Mouse (Mus musculus) gastrocnemius, postnatal 14 days (tissue): ENCODE results near the gene Sorbs1. TPM values are rescaled to one million over a fixed set of nuclear protein-coding genes. Genes with fewer than 3 reads are reported as not detected.

Source experiments
- DNase-seq: peaks from one replicate; pipeline ENCODE4 v3.0.0; 2021; ENCODE audit warnings: mixed read lengths
- intact Hi-C: fragments of 180-260 bp; cut with DNase I; formaldehyde crosslinking; loops from one replicate; pipeline ENCODE4 v1.15.1; 2025; ENCODE audit warnings: low total_unique reads
- total RNA-seq, 2 experiments: library from RNA; stranded (reverse); gene quantifications; 2 replicates each; pipeline ENCODE4 v1.2.3; 2021

The Sorbs1 gene
- total RNA-seq, 2 experiments from 2014 or later, result 59.4 to 109 TPM

- intact Hi-C loops, result no loop called here
- DNase-seq, result peak; percentile 37
These were observed 181.7 kb downstream of the Sorbs1 start for GRCm38 (mm10) chr19:40331846-40332245.

- intact Hi-C loops, result loop anchor here (10.0 kb wide), 1 partner anchor 389 kb away; no protein-coding TSS in a partner anchor
- no peak for DNase-seq
These were observed 187.5 kb downstream of the Sorbs1 start for GRCm38 (mm10) chr19:40326126-40326525.

DNA sequence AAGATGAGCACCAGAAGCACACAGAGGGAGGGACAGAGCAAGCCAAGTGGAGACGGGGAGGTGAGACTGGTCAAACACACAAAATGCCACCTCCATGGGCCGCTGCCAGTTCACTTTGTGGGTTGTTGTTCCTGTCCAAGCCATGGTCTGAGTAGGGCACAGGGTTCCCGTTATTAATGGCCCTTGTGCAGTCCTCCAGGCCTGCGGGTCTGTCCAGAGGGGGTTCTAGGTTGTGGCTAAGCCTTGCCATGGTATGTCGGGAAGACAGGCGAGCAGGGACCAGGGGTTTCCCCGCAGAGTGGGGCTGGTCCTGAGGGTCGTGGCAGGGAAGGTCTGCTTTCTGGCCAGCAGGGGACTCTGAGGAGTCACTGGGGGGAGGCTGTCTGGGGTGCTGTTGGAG lies 188.2 kb downstream of the Sorbs1 start:
- intact Hi-C loops, result loop anchor here (10.0 kb wide), 1 partner anchor 389 kb away; no protein-coding TSS in a partner anchor
- no peak for DNase-seq

DNA sequence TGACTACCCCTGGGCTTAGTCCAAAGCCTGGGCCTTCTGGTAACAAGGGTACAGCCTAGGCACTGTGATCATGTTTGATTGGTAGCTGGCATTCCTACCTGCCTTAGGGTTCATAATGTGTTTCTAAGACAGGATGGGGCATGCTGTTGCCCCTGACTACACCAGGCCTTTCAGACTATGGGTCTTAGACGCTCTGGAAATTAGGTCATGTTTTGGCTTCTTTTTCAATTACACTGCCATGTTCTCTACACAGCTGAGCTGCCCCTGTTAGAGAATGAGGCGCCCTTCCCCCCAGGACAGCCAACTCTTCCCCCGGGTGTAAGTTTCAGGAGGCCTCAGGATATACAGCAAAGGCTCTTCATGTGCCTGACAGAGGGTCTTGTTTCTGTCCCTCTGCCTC lies 191.4 kb downstream of the Sorbs1 start:
- intact Hi-C loops, result loop anchor here (10.0 kb wide), 1 partner anchor 393 kb away; no protein-coding TSS in a partner anchor
- no peak for DNase-seq

DNA sequence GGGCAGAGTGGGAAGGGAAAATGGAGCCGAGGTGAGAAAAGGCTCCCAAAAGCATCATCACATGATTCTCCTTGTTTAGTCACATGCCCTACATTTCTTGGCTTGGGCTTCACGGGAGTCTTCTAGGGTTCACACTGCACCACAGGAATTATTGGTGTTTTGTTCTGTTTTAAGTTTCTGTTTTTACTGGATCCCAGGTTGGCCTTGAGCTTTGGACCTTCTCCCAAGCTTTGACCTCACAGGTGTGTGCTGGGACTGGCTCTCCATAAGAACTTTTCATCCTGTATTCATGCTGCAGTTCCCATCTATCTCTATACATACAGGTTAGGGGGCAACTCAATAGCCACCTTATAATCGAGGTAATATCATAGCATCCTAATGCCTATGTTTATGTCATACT lies 194.4 kb downstream of the Sorbs1 start:
- DNase-seq, result no peak
- intact Hi-C loops, result no loop called here

DNA sequence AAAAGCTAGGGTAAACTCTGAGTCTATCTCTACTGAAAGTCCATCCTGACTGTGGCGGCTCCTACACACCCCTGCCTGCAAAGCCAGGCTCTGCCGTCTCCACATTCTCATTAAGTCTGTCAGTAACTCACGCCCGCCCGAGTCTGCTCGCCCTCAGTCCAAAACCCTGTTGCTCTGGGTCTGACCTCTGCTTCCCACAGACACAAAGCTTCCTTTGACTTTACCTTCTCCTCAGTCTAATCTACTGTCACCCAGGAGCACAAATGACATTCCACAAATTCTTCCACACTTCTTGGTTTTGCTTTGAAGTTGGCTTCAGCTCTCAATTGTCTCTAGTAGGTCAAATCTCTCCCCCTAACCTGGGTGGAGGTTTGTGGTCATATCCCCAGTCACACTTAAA lies 195.1 kb downstream of the Sorbs1 start:
- no peak for DNase-seq
- intact Hi-C loops, result no loop called here

DNA sequence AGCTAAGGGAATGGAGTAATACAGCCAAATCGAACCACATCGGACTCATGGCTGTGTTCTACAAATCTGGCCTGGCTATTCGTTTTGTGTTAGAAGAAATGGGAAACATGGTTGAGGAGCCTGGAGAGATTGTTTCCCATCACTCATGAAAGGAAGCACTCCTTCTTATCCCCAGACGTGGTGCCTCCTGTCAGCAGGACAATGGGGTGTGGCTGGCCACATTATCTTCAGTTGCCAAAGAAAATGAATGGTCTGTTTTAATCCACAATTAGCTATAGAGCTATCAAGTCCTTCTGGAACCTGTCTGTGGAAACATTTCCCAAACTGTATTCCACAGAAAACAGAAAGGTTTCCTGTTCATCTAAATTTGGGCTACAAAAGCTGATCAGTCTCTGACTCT lies 196.6 kb downstream of the Sorbs1 start:
- intact Hi-C loops, result no loop called here
- no peak for DNase-seq

GRCm38 (mm10) chr19:40314252-40314651 lies 199.3 kb downstream of the Sorbs1 start:
- no peak for DNase-seq
- intact Hi-C loops, result no loop called here

DNA sequence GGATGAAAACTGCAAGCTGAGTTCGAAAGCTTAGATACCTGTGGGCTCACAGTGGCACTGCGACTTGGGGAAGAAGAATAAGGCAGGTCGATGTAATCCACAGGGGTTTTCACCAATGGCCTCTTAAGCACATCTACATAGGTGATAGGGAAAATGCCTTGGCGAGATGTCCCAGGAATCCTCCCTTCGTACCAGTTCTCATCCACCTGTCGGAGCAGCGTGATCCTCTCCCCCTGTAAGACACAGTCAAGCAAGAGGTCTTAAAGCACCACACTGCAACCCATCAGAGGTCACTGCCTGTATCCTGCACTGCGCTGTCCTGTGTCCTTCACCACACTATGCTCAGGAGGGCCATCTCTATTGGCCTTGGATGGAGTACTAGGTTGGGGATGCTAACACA lies 201.9 kb downstream of the Sorbs1 start:
- intact Hi-C loops, result no loop called here
- DNase-seq, result no peak

- intact Hi-C loops, result no loop called here
These were observed 203.0 kb downstream of the Sorbs1 start for GRCm38 (mm10) chr19:40310410-40311130.

GRCm38 (mm10) chr19:40309911-40310310 lies 203.7 kb downstream of the Sorbs1 start:
- intact Hi-C loops, result no loop called here

More at GRCm38 (mm10) chr19:40310410-40311130, 203.0 kb downstream of the Sorbs1 start:
- no peak for DNase-seq

GRCm38 (mm10) chr19:40307550-40307949 lies 206.0 kb downstream of the Sorbs1 start:
- intact Hi-C loops, result no loop called here

More at GRCm38 (mm10) chr19:40309911-40310310, 203.7 kb downstream of the Sorbs1 start:
- no peak for DNase-seq

GRCm38 (mm10) chr19:40306631-40307030 lies 206.9 kb downstream of the Sorbs1 start:
- intact Hi-C loops, result no loop called here
- DNase-seq, result no peak

More at GRCm38 (mm10) chr19:40307550-40307949, 206.0 kb downstream of the Sorbs1 start:
- DNase-seq, result no peak

- no peak for DNase-seq
- intact Hi-C loops, result no loop called here
These were observed 208.1 kb downstream of the Sorbs1 start for GRCm38 (mm10) chr19:40305456-40305855.

DNA sequence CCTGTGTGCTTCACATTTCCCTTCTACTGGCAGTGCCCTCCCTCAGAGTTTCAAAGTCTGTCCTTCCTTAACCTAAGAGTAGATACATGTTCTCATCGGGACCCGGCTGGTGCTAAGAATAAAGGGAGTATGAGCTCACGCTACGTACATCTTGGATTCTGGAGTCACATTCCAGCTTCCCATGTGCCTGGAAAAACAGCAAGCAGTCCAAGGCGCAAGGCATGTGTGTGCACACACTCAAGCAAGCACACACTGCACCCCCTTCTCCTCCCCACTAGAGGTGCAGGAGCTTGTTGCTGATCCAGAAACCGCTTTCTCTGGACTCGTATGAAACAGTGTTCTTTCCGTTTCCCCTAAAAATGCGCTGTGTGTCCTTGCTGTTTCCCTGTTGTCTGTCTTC lies 210.7 kb downstream of the Sorbs1 start:
- peak; percentile 24 for DNase-seq
- intact Hi-C loops, result no loop called here

DNA sequence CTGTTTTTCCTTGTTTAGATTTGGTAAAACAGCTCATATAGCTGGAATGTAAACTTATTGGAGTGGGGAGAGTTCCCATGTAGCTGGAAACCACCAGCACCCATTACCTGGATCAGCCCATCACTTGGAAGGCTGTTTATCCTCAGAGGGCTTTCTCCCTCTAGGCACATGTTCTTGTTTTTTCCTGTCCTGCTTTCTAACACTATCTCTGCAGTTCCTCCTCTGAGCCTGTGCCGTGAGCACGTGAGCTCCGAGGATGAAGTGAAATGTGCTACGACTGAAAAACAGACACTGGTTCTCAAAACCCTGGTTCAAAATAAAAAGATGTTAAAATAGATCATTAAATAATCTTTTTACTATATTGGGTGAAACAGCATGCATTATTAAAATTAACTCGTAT lies 211.1 kb downstream of the Sorbs1 start:
- intact Hi-C loops, result no loop called here
- no peak for DNase-seq

- intact Hi-C loops, result no loop called here
- no peak for DNase-seq
These were observed 213.4 kb downstream of the Sorbs1 start for GRCm38 (mm10) chr19:40299983-40300759.

DNA sequence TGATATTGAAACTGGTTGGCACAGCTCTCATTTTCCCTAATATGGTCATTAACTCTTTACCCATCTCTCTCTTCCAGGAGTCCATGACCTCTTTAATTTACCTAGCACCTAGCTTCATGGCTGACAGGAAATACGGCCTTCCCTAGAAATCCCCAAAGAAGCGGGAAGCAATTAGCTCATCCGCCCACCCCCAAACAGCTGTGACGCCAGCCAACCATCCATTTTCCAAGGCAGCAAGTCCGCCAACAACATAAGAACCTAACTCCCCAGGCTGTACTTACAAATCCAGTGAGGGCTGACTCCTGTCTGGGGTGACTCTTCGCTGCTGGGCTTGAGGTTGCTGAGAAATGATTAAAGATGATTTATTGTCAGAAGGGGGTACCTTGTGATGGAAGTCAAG lies 214.4 kb downstream of the Sorbs1 start:
- no peak for DNase-seq
- intact Hi-C loops, result no loop called here

DNA sequence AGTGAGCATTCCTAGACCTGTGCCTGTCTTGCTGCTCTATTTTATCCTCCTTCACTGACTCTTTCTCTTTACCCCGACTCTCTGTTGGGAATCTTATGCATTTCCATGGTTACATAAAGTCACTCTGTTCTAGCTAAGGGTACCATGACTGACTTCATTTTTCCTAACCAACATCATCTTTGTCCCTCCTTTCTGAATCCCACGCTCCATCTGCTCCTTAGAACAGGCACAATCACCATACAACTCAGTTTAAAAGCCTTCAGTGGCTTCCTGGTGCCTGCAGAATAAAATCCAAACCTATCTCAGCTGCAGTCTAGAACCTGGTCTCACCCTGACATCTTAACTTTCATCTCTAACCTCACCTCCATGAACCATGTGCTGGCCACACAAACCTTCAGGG lies 215.0 kb downstream of the Sorbs1 start:
- no peak for DNase-seq
- intact Hi-C loops, result no loop called here

DNA sequence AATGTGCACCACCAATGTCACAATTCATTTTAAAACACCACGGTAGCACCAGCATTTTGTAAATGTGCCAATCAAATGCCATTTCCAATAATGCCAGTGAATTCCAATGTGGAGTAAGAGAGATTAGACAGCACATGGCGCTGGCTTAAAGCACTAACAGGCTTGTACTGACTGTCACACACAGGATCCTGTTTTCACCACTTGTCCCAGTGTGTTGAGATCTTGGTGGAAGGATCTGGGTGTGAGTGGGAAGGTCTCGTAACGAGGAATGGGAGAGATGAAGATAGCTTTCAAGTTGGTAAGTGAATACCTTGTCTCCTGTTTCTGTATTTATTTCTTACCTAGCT lies 215.8 kb downstream of the Sorbs1 start:
- intact Hi-C loops, result no loop called here
- no peak for DNase-seq
